Mouse (Mus musculus) kidney, embryonic 15.5 days (tissue): ENCODE results near the gene OR5BS1P. TPM values are rescaled to one million over a fixed set of nuclear protein-coding genes. Genes with fewer than 3 reads are reported as not detected.

Experiments used
- ATAC-seq: fragments of 200-750 bp; cut with Nextera tagmentation; replicated peaks from 2 replicates; pipeline ENCODE4 v1.8.0; 2017; ENCODE audit warnings: moderate TSS enrichment; ENCODE audit not compliant: low FRiP score
- H3K27ac ChIP-seq: fragments of 300-500 bp; sonication (generic); 2 replicates; pipeline ENCODE4 v1.5.1; 2015; ENCODE audit warnings: mild to moderate bottlenecking, inconsistent platforms
- H3K27me3 ChIP-seq: fragments of 300-500 bp; sonication (generic); 2 replicates; pipeline ENCODE4 v1.6.1; 2015; ENCODE audit warnings: inconsistent platforms
- H3K36me3 ChIP-seq: fragments of 300-500 bp; sonication (generic); 2 replicates; pipeline ENCODE4 v1.6.1; 2015; ENCODE audit warnings: inconsistent platforms
- H3K4me1 ChIP-seq: fragments of 300-500 bp; sonication (generic); 2 replicates; pipeline ENCODE4 v1.6.1; 2015; ENCODE audit warnings: inconsistent platforms
- H3K4me2 ChIP-seq: fragments of 300-500 bp; sonication (generic); 2 replicates; pipeline ENCODE4 v1.6.1; 2015; ENCODE audit warnings: moderate library complexity, mild to moderate bottlenecking, inconsistent platforms
- H3K4me3 ChIP-seq: fragments of 300-500 bp; sonication (generic); replicated peaks from 2 replicates; pipeline ENCODE4 v1.5.1; 2015; ENCODE audit warnings: mild to moderate bottlenecking, inconsistent platforms
- H3K9ac ChIP-seq: fragments of 300-500 bp; sonication (generic); 2 replicates; pipeline ENCODE4 v1.6.1; 2015; ENCODE audit warnings: mild to moderate bottlenecking, inconsistent platforms
- H3K9me3 ChIP-seq: fragments of 300-500 bp; sonication (generic); replicated peaks from 2 replicates; pipeline ENCODE4 v1.6.1; 2016; ENCODE audit warnings: inconsistent platforms
- WGBS: fragments of 180-500 bp; shearing (Covaris S2); methylation state at CpG from one replicate; pipeline ENCODE4 v1.1.7; 2015; ENCODE audit warnings: mixed read lengths; 5-methylcytosine and 5-hydroxymethylcytosine counted together
- polyA plus RNA-seq: library from polyadenylated mRNA; unstranded; fragments of >200 nt; fragmentation: Nextera tagmentation; extraction: Ambion mirVana; gene quantifications from 2 replicates; pipeline ENCODE4 v1.2.1, GENCODE M21; 2015

The OR5BS1P gene
- polyA plus RNA-seq, 1 experiment from 2014 or later = not detected

GRCm38 (mm10) chr15:98479568-98480102 lies 9.9 kb downstream of the OR5BS1P start:
- Histone ChIP-seq H3K9me3 (no peaks in the 10 kb centered on the region), H3K27me3 (no peaks in the 10 kb centered on the region), H3K36me3 (no peaks in the 10 kb centered on the region), H3K9ac (no peak overlapping the region), H3K4me1 (peaks cover 7% of the 10 kb centered on the region; the same call in 1 of the 2 replicates), H3K4me3 (no peak overlapping the region), H3K27ac (no peak overlapping the region), H3K4me2 (no peak overlapping the region)
- 79% methylated on average over 7 of the region's 7 CpGs for WGBS
- no peak for ATAC-seq

- no peak within 1 kb of the TSS for H3K9ac ChIP-seq
- H3K4me2 ChIP-seq = no peak within 1 kb of the TSS
- WGBS = 70% methylated on average over 3 of the region's 3 CpGs
- H3K27me3 ChIP-seq = no peaks in the 10 kb centered on the region
- no peaks in the 10 kb centered on the region for H3K36me3 ChIP-seq
- H3K4me3 ChIP-seq = no peak within 1 kb of the TSS
- no peaks in the 10 kb centered on the region for H3K9me3 ChIP-seq
- no peak within 1 kb of the TSS for H3K27ac ChIP-seq
- H3K4me1 ChIP-seq = peaks cover 10% of the 10 kb centered on the region; the same call in 1 of the 2 replicates
- no peak for ATAC-seq
Observed at GRCm38 (mm10) chr15:98482701-98483100, 13.0 kb downstream of the OR5BS1P start, which contains the start of gene Lalba. Gene Lalba (minus strand): TSS chr15:98482721.

- Histone ChIP-seq H3K27me3 (no peaks in the 10 kb centered on the region), H3K4me3 (no peak overlapping the region), H3K4me2 (no peak overlapping the region), H3K27ac (0 out of 2 replicates have a peak overlapping the region, but pooled peaks have one; percentile 9), H3K36me3 (no peaks in the 10 kb centered on the region), H3K9me3 (no peaks in the 10 kb centered on the region), H3K9ac (no peak overlapping the region), H3K4me1 (peaks cover 10% of the 10 kb centered on the region; the same call in 1 of the 2 replicates)
- WGBS = 46% methylated on average over 18 of the region's 18 CpGs
- no peak for ATAC-seq
Observed at GRCm38 (mm10) chr15:98483907-98484886, 14.5 kb downstream of the OR5BS1P start.

- ATAC-seq = no peak
- Histone ChIP-seq H3K9ac (no peak overlapping the region), H3K27me3 (no peaks in the 10 kb centered on the region), H3K36me3 (no peaks in the 10 kb centered on the region), H3K27ac (no peak overlapping the region), H3K9me3 (no peaks in the 10 kb centered on the region), H3K4me1 (peaks cover 10% of the 10 kb centered on the region; the same call in 1 of the 2 replicates), H3K4me3 (no peak overlapping the region), H3K4me2 (no peak overlapping the region)
- 95% methylated on average over 8 of the region's 8 CpGs for WGBS
Observed at GRCm38 (mm10) chr15:98486433-98487021, 16.8 kb downstream of the OR5BS1P start.

- no peaks in the 10 kb centered on the region for H3K27me3 ChIP-seq
- ATAC-seq = no peak
- no peak overlapping the region for H3K4me3 ChIP-seq
- WGBS = 72% methylated on average over 2 of the region's 2 CpGs
- H3K4me1 ChIP-seq = no peaks in the 10 kb centered on the region
- no peak overlapping the region for H3K4me2 ChIP-seq
- H3K36me3 ChIP-seq = no peaks in the 10 kb centered on the region
- no peaks in the 10 kb centered on the region for H3K9me3 ChIP-seq
- H3K9ac ChIP-seq = no peak overlapping the region
- no peak overlapping the region for H3K27ac ChIP-seq
Observed at GRCm38 (mm10) chr15:98491332-98491731, 21.6 kb downstream of the OR5BS1P start.

GRCm38 (mm10) chr15:98492102-98492501 lies 22.4 kb downstream of the OR5BS1P start, which contains the start of gene Olfr279:
Gene Olfr279 (plus strand): TSS chr15:98492402.
- Histone ChIP-seq H3K36me3 (no peaks in the 10 kb centered on the region), H3K4me2 (no peak within 1 kb of the TSS), H3K27me3 (no peaks in the 10 kb centered on the region), H3K4me1 (no peaks in the 10 kb centered on the region), H3K4me3 (no peak within 1 kb of the TSS), H3K27ac (no peak within 1 kb of the TSS), H3K9ac (no peak within 1 kb of the TSS), H3K9me3 (no peaks in the 10 kb centered on the region)
- ATAC-seq = no peak
- 65% methylated on average over 4 of the region's 4 CpGs for WGBS

- 83% methylated on average over 17 of the region's 17 CpGs for WGBS
- no peaks in the 10 kb centered on the region for H3K27me3 ChIP-seq
Observed at GRCm38 (mm10) chr15:98497631-98498030, 27.9 kb downstream of the OR5BS1P start.

GRCm38 (mm10) chr15:98503317-98503716 lies 33.6 kb downstream of the OR5BS1P start:
- no peak overlapping the region for H3K4me2 ChIP-seq
- peaks cover 5% of the 10 kb centered on the region for H3K4me1 ChIP-seq
- H3K27me3 ChIP-seq = no peaks in the 10 kb centered on the region
- 80% methylated on average over 3 of the region's 3 CpGs for WGBS
- no peak overlapping the region for H3K9ac ChIP-seq
- no peaks in the 10 kb centered on the region for H3K9me3 ChIP-seq
- ATAC-seq = no peak
- no peak overlapping the region for H3K27ac ChIP-seq
- no peak overlapping the region for H3K4me3 ChIP-seq
- H3K36me3 ChIP-seq = no peaks in the 10 kb centered on the region

More at GRCm38 (mm10) chr15:98497631-98498030, 27.9 kb downstream of the OR5BS1P start:
- H3K9me3 ChIP-seq = no peaks in the 10 kb centered on the region
- H3K4me1 ChIP-seq = no peaks in the 10 kb centered on the region
- no peak overlapping the region for H3K4me3 ChIP-seq
- no peaks in the 10 kb centered on the region for H3K36me3 ChIP-seq
- no peak overlapping the region for H3K4me2 ChIP-seq
- ATAC-seq = no peak
- no peak overlapping the region for H3K27ac ChIP-seq
- H3K9ac ChIP-seq = no peak overlapping the region

- Histone ChIP-seq H3K27me3 (no peaks in the 10 kb centered on the region), H3K4me2 (0 out of 2 replicates have a peak overlapping the region, but pooled peaks have one; percentile 23), H3K4me1 (peaks cover 5% of the 10 kb centered on the region), H3K27ac (no peak overlapping the region), H3K36me3 (no peaks in the 10 kb centered on the region), H3K9me3 (no peaks in the 10 kb centered on the region), H3K4me3 (no peak overlapping the region), H3K9ac (no peak overlapping the region)
- WGBS = 13% methylated on average over 18 of the region's 18 CpGs
- ATAC-seq = no peak
Observed at GRCm38 (mm10) chr15:98504514-98504913, 34.8 kb downstream of the OR5BS1P start.

- H3K9me3 ChIP-seq = no peaks in the 10 kb centered on the region
- H3K27me3 ChIP-seq = no peaks in the 10 kb centered on the region
- no peak overlapping the region for H3K27ac ChIP-seq
- 77% methylated on average over 9 of the region's 9 CpGs for WGBS
- H3K4me3 ChIP-seq = no peak overlapping the region
- H3K9ac ChIP-seq = no peak overlapping the region
- peaks cover 12% of the 10 kb centered on the region for H3K4me1 ChIP-seq
- no peak for ATAC-seq
- H3K36me3 ChIP-seq = no peaks in the 10 kb centered on the region
- no peak overlapping the region for H3K4me2 ChIP-seq
Observed at GRCm38 (mm10) chr15:98506253-98506957, 36.7 kb downstream of the OR5BS1P start.

GRCm38 (mm10) chr15:98507321-98507720 lies 37.6 kb downstream of the OR5BS1P start:
- H3K9ac ChIP-seq = no peak overlapping the region
- ATAC-seq = no peak
- peaks cover 12% of the 10 kb centered on the region for H3K4me1 ChIP-seq
- WGBS = 86% methylated on average over 5 of the region's 6 CpGs
- H3K9me3 ChIP-seq = no peaks in the 10 kb centered on the region
- no peaks in the 10 kb centered on the region for H3K27me3 ChIP-seq
- no peak overlapping the region for H3K27ac ChIP-seq
- no peaks in the 10 kb centered on the region for H3K36me3 ChIP-seq
- no peak overlapping the region for H3K4me2 ChIP-seq
- no peak overlapping the region for H3K4me3 ChIP-seq
